Mouse (Mus musculus) liver, postnatal 0 days (tissue): ENCODE data around the gene Dgcr8.

ENCODE experiments used
- CTCF ChIP-seq: sonication (generic); IDR thresholded peaks from 2 replicates; pipeline ENCODE4 v1.5.1; 2016; ENCODE audit warnings: antibody characterized with exemption, low read depth
- EP300 ChIP-seq: IDR thresholded peaks from 2 replicates; pipeline ENCODE4 v1.6.1; 2016; ENCODE audit warnings: antibody characterized with exemption, low read depth, mild to moderate bottlenecking

GRCm38 (mm10) chr16:18218580-18218996 lies 70.5 kb downstream of the Dgcr8 start:
- TF ChIP-seq CTCF, result no peak
- TF ChIP-seq EP300, result no peak
